Mouse (Mus musculus): ENCODE measurements around the gene Hnf4a. TPM values are rescaled to one million over a fixed set of nuclear protein-coding genes. Genes with fewer than 3 reads are reported as not detected.

Hnf4a gene
- total and polyA plus RNA-seq, 3 experiments: 0.39 to 1.1 TPM; not detected in 1

DNA sequence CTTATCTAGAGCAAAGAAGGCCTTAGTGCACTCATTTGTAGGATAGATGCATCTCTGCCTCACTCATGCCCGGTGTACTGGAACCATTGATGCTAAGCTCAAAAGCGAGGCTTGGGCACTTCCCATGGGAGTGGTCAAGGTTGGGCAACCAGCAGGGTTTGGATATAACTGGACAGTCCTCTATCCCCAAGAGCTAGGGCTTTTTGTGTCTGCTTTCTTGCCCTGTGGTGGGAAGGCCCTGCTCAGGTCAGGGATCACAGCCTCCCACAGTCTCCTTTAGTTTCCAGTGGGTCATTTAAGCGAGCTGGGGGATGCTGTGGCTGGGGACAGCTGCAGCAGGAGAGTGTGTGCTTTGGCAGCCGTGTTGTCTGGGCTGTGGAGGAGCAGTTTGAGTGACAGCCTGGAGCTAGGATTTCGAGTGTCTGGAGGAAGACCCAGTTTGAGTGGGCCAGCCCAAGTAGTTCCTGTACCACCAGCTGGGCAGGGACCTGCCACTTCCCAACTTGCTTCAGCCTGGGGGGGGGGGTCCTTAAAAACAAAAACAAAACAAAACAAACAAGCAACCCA lies 16.8 kb upstream of the Hnf4a start (continued):
- no peak for TF ChIP-seq ETS1 (IDR thresholded peaks at IDR 0.05; ENCODE audit: low read depth, low read length)

GRCm38 (mm10) chr2:163490656-163491055 lies 16.0 kb upstream of the Hnf4a start:
- no peak overlapping the region for H3K27ac ChIP-seq (ENCODE audit: control insufficient read depth, low read depth, low read length)
- no peaks in the 10 kb centered on the region for H3K4me1 ChIP-seq (ENCODE audit: control insufficient read depth in 1 of 2, insufficient read depth in 2 of 2, low read length in 2 of 2)
- no peaks in the 10 kb centered on the region for H3K36me3 ChIP-seq (ENCODE audit: control insufficient read depth in 1 of 2, insufficient read depth in 2 of 2, low read length in 2 of 2)
- peaks cover 5 to 19% of the 10 kb centered on the region in 2 experiments for H3K27me3 ChIP-seq (ENCODE audit: control insufficient read depth in 1 of 2, insufficient read depth in 2 of 2, low read length in 2 of 2)
- TF ChIP-seq ZMIZ1 (IDR thresholded peaks at IDR 0.05; ENCODE audit: low read depth, low read length) (no peak), SMC3 (IDR thresholded peaks at IDR 0.05; ENCODE audit: low read depth, low read length) (no peak), RAD21 (IDR thresholded peaks at IDR 0.05; ENCODE audit: low read depth, low read length) (no peak), MXI1 (IDR thresholded peaks at IDR 0.05; ENCODE audit: low read depth, low read length) (no peak), POLR2AphosphoS2 (IDR thresholded peaks at IDR 0.05; ENCODE audit: low read length) (no peak), GATA1 (IDR thresholded peaks at IDR 0.05; ENCODE audit: low read depth, low read length) (no peak), JUND (IDR thresholded peaks at IDR 0.05; ENCODE audit: low read depth, low read length) (no peak), MEF2A (IDR thresholded peaks at IDR 0.05; ENCODE audit: extremely low read depth, insufficient replicate concordance, low read depth, low read length, poor library complexity, severe bottlenecking) (no peak), EP300 (IDR thresholded peaks at IDR 0.05; ENCODE audit: low read depth in 1 of 2, low read length in 2 of 2) (no peak), ELF1 (IDR thresholded peaks at IDR 0.05; ENCODE audit: low read depth, low read length) (no peak), TAL1 (IDR thresholded peaks at IDR 0.05; ENCODE audit: low read length) (no peak), MAZ (IDR thresholded peaks at IDR 0.05; ENCODE audit: low read depth, low read length) (no peak), CHD1 (IDR thresholded peaks at IDR 0.05; ENCODE audit: low read depth, low read length) (no peak)
- no peaks in the 10 kb centered on the region for H3K79me2 ChIP-seq (ENCODE audit: control insufficient read depth, insufficient read depth, low read length, poor library complexity)
- H3K9me3 ChIP-seq (replicated peaks; ENCODE audit: insufficient read depth, low read length): no peaks in the 10 kb centered on the region
- H3K4me3 ChIP-seq (ENCODE audit: control insufficient read depth in 1 of 2, insufficient read depth in 1 of 2, low read depth in 2 of 2, low read length in 2 of 2): no peak overlapping the region
- no peak for DNase-seq (ENCODE audit: low read depth, low spot score)
- H3K9ac ChIP-seq (ENCODE audit: control insufficient read depth, low read depth, low read length, poor library complexity, severe bottlenecking): no peak overlapping the region

- H3K79me2 ChIP-seq (ENCODE audit: control insufficient read depth, insufficient read depth, low read length, poor library complexity): no peaks in the 10 kb centered on the region
- H3K27ac ChIP-seq (ENCODE audit: control insufficient read depth, low read depth, low read length): no peak overlapping the region
- no peak for TF ChIP-seq SMC3 (IDR thresholded peaks at IDR 0.05; ENCODE audit: low read depth, low read length)
- H3K4me1 ChIP-seq (ENCODE audit: control insufficient read depth in 1 of 2, insufficient read depth in 2 of 2, low read length in 2 of 2): no peaks in the 10 kb centered on the region
- H3K27me3 ChIP-seq (ENCODE audit: control insufficient read depth in 1 of 2, insufficient read depth in 2 of 2, low read length in 2 of 2): peaks cover 5 to 18% of the 10 kb centered on the region in 2 experiments
- H3K4me3 ChIP-seq (ENCODE audit: control insufficient read depth in 1 of 2, insufficient read depth in 1 of 2, low read depth in 2 of 2, low read length in 2 of 2): no peak overlapping the region
- H3K9ac ChIP-seq (ENCODE audit: control insufficient read depth, low read depth, low read length, poor library complexity, severe bottlenecking): no peak overlapping the region
- no peaks in the 10 kb centered on the region for H3K36me3 ChIP-seq (ENCODE audit: control insufficient read depth in 1 of 2, insufficient read depth in 2 of 2, low read length in 2 of 2)
- no peaks in the 10 kb centered on the region for H3K9me3 ChIP-seq (replicated peaks; ENCODE audit: insufficient read depth, low read length)
- no peak for DNase-seq (ENCODE audit: low read depth, low spot score)
Observed at GRCm38 (mm10) chr2:163491351-163491750, 15.3 kb upstream of the Hnf4a start.

All from MEL (cell line).